Mouse (Mus musculus): Measurements from ENCODE around the gene Akr1b7. TPM values are rescaled to one million over a fixed set of nuclear protein-coding genes. Genes with fewer than 3 reads are reported as not detected.

The Akr1b7 gene
- total RNA-seq, 2 experiments from 2014 or later = 143 to 1,372 TPM

GRCm38 (mm10) chr6:34419071-34419470 lies 6.9 kb downstream of the Akr1b7 start:
- no peak for DNase-seq

GRCm38 (mm10) chr6:34439006-34439405 lies 26.9 kb downstream of the Akr1b7 start:
- DNase-seq = no peak

GRCm38 (mm10) chr6:34441556-34442257 lies 29.6 kb downstream of the Akr1b7 start:
- peak; percentile 56 for DNase-seq

- peak; percentile 28 for DNase-seq
Observed at GRCm38 (mm10) chr6:34443791-34444190, 31.7 kb downstream of the Akr1b7 start.

- DNase-seq = peak; percentile 86
Observed at GRCm38 (mm10) chr6:34447961-34448360, 35.8 kb downstream of the Akr1b7 start.

GRCm38 (mm10) chr6:34448696-34449095 lies 36.6 kb downstream of the Akr1b7 start:
- no peak for DNase-seq

GRCm38 (mm10) chr6:34452963-34453770 lies 41.0 kb downstream of the Akr1b7 start:
- DNase-seq = no peak

- peak; percentile 7 for DNase-seq
Observed at GRCm38 (mm10) chr6:34459456-34459855, 47.3 kb downstream of the Akr1b7 start.

GRCm38 (mm10) chr6:34460651-34461050 lies 48.5 kb downstream of the Akr1b7 start:
- DNase-seq = no peak

- DNase-seq = no peak
Observed at GRCm38 (mm10) chr6:34463582-34463981, 51.4 kb downstream of the Akr1b7 start.

GRCm38 (mm10) chr6:34471434-34472110 lies 59.4 kb downstream of the Akr1b7 start:
- DNase-seq = no peak

Other genes starting within 250 kb of the Akr1b7 start
- gene Slc35b4, start 235.2 kb upstream of the Akr1b7 start, total RNA-seq (2021) = 10 to 100 TPM; 22.9 to 26.1 TPM
- gene Akr1b3, start 94.9 kb upstream of the Akr1b7 start, total RNA-seq (2021) = 100 to 1,000 TPM; 136 to 140 TPM
- 100 to 1,000 TPM in 1 of 2 experiments, 10 to 100 TPM in 1; 53.8 to 120 TPM for gene Akr1b8, start 58.2 kb upstream of the Akr1b7 start, total RNA-seq (2021)
- gene Akr1b10, start 28.1 kb upstream of the Akr1b7 start, total RNA-seq (2021) = 10 to 100 TPM; 84.6 to 85.5 TPM
- 10 to 100 TPM; 35.9 to 49.7 TPM for gene Bpgm, start 63.9 kb downstream of the Akr1b7 start, total RNA-seq (2021)
- 10 to 100 TPM; 80.8 to 90.5 TPM for gene Cald1, start 186.2 kb downstream of the Akr1b7 start, total RNA-seq (2021)

All from adrenal gland, postnatal 10 days (tissue).